ENCODE assay signal across 11 mouse cellular contexts in genomic region chr2:92768088-92768487, GRCm38 (mm10).
A peak's percentile ranks its signal among the peaks of the same experiment; 100 is the strongest.
DNase-seq lines count a peak whose midpoint lies in the region; ATAC-seq and TF ChIP-seq lines count a peak whose summit lies in the region.
"Had no signal": no experiment of that assay in that cellular context is flagged by ENCODE, and none has a peak within 500 bp of the region (broad histone marks: within the 10 kb centered on the region; RNA-seq: fewer than 3 reads in every experiment).

No protein-coding gene starts in this region.

- intact Hi-C loops in heart, adult 2 months (cut with DNase I): no loop called here
- intact Hi-C loops in heart, postnatal 25 days (cut with DNase I): no loop called here

- H3K27me3 ChIP-seq in heart, adult 2 months (ENCODE audit: control insufficient read depth, insufficient read depth, low read length): no peaks in the 10 kb centered on the region
- no peaks in the 10 kb centered on the region for H3K27me3 ChIP-seq in midbrain, postnatal 0 days (ENCODE audit: insufficient read depth, low read length)
- H3K27me3 ChIP-seq in midbrain, embryonic 15.5 days (replicated peaks): no peaks in the 10 kb centered on the region
- H3K27me3 ChIP-seq in hindbrain, embryonic 11.5 days (ENCODE audit: control insufficient read depth, insufficient read depth, low read length): no peaks in the 10 kb centered on the region
- H3K27me3 ChIP-seq: embryonic facial prominence, embryonic 13.5 days had no signal

- no peaks in the 10 kb centered on the region for H3K4me1 ChIP-seq in heart, adult 2 months (ENCODE audit: control insufficient read depth, insufficient read depth, low read length)
- H3K4me1 ChIP-seq in midbrain, postnatal 0 days (ENCODE audit: insufficient read depth, low read length): no peaks in the 10 kb centered on the region
- no peaks in the 10 kb centered on the region for H3K4me1 ChIP-seq in midbrain, embryonic 15.5 days
- H3K4me1 ChIP-seq in hindbrain, embryonic 11.5 days (replicated peaks; ENCODE audit: control insufficient read depth, insufficient read depth, low read length): no peaks in the 10 kb centered on the region
- H3K4me1 ChIP-seq: embryonic facial prominence, embryonic 13.5 days had no signal

- no peak for ATAC-seq in midbrain, postnatal 0 days (ENCODE audit: low FRiP score)
- no peak for ATAC-seq in midbrain, embryonic 15.5 days (replicated peaks)
- ATAC-seq in megakaryocyte, adult 5-6 weeks (ENCODE audit: poor library complexity, severe bottlenecking): no peak
- no peak for ATAC-seq in hindbrain, embryonic 11.5 days (ENCODE audit: low FRiP score)

- no peaks in the 10 kb centered on the region for H3K79me2 ChIP-seq in heart, adult 2 months (replicated peaks; ENCODE audit: control insufficient read depth, insufficient read depth, low read length)

- no peak for TF ChIP-seq POLR2A in heart, adult 2 months (IDR thresholded peaks at IDR 0.05; ENCODE audit: insufficient read depth, low read depth, low read length)

- TF ChIP-seq EP300 in heart, adult 2 months (IDR thresholded peaks at IDR 0.05; ENCODE audit: insufficient read depth, low read depth, low read length): no peak

- H3K9ac ChIP-seq in heart, adult 2 months (ENCODE audit: low read depth, low read length): no peak overlapping the region
- no peak overlapping the region for H3K9ac ChIP-seq in midbrain, postnatal 0 days (replicated peaks; ENCODE audit: low read length, poor library complexity, severe bottlenecking)
- H3K9ac ChIP-seq in midbrain, embryonic 15.5 days: no peak overlapping the region
- no peak overlapping the region for H3K9ac ChIP-seq in hindbrain, embryonic 11.5 days (ENCODE audit: low read depth, low read length)
- H3K9ac ChIP-seq: embryonic facial prominence, embryonic 13.5 days had no signal

- no peak overlapping the region for H3K4me3 ChIP-seq in heart, adult 2 months
- no peak overlapping the region for H3K4me3 ChIP-seq in midbrain, postnatal 0 days (ENCODE audit: low read depth, low read length)
- no peak overlapping the region for H3K4me3 ChIP-seq in midbrain, embryonic 15.5 days
- no peak overlapping the region for H3K4me3 ChIP-seq in hindbrain, embryonic 11.5 days (ENCODE audit: low read depth, low read length)
- H3K4me3 ChIP-seq: embryonic facial prominence, embryonic 13.5 days had no signal

- H3K36me3 ChIP-seq in heart, adult 2 months (ENCODE audit: control insufficient read depth, insufficient read depth, low read length): no peaks in the 10 kb centered on the region
- H3K36me3 ChIP-seq in midbrain, postnatal 0 days (ENCODE audit: insufficient read depth, low read length): no peaks in the 10 kb centered on the region
- H3K36me3 ChIP-seq in midbrain, embryonic 15.5 days (replicated peaks): no peaks in the 10 kb centered on the region
- no peaks in the 10 kb centered on the region for H3K36me3 ChIP-seq in hindbrain, embryonic 11.5 days (ENCODE audit: control insufficient read depth, insufficient read depth, low read length)
- H3K36me3 ChIP-seq: embryonic facial prominence, embryonic 13.5 days had no signal

- H3K9me3 ChIP-seq in midbrain, postnatal 0 days (ENCODE audit: low read length): no peaks in the 10 kb centered on the region; the same call in 1 of the 2 replicates
- no peaks in the 10 kb centered on the region for H3K9me3 ChIP-seq in midbrain, embryonic 15.5 days
- no peaks in the 10 kb centered on the region; the same call in 1 of the 2 replicates for H3K9me3 ChIP-seq in hindbrain, embryonic 11.5 days (ENCODE audit: control insufficient read depth, low read length)
- H3K9me3 ChIP-seq: embryonic facial prominence, embryonic 13.5 days had no signal

- no peak for TF ChIP-seq CTCF in heart, adult 2 months (IDR thresholded peaks at IDR 0.05)
- no peak for TF ChIP-seq CTCF in midbrain, postnatal 0 days (IDR thresholded peaks at IDR 0.05)

- WGBS in heart, adult 2 months: 22% methylated on average over 2 of the region's 2 CpGs
- WGBS in midbrain, postnatal 0 days: 56% methylated on average over 2 of the region's 2 CpGs
- 48% methylated on average over 2 of the region's 2 CpGs for WGBS in midbrain, embryonic 15.5 days
- 79% methylated on average over 2 of the region's 2 CpGs for WGBS in hindbrain, embryonic 11.5 days

- H3K27ac ChIP-seq in heart, adult 2 months: no peak overlapping the region
- no peak overlapping the region for H3K27ac ChIP-seq in midbrain, postnatal 0 days (ENCODE audit: low read depth, low read length)
- H3K27ac ChIP-seq in midbrain, embryonic 15.5 days: no peak overlapping the region
- H3K27ac ChIP-seq in hindbrain, embryonic 11.5 days (ENCODE audit: low read depth, low read length): no peak overlapping the region
- H3K27ac ChIP-seq: embryonic facial prominence, embryonic 13.5 days; kidney, postnatal 0 days had no signal

- H3K4me2 ChIP-seq in midbrain, postnatal 0 days (ENCODE audit: low read depth, low read length, poor library complexity, severe bottlenecking): no peak overlapping the region
- no peak overlapping the region for H3K4me2 ChIP-seq in midbrain, embryonic 15.5 days
- H3K4me2 ChIP-seq in hindbrain, embryonic 11.5 days (replicated peaks; ENCODE audit: low read depth, low read length): no peak overlapping the region
- H3K4me2 ChIP-seq: embryonic facial prominence, embryonic 13.5 days had no signal

- peak; percentile 34 to 45 for DNase-seq in heart, adult 2 months
- DNase-seq in heart, postnatal 25 days (ENCODE audit: low spot score): no peak
- peak; percentile 74 for DNase-seq in midbrain, postnatal 0 days (ENCODE audit: low spot score)
- peak; percentile 51 for DNase-seq in cerebellum, adult 8-10 months
- DNase-seq in heart, postnatal 4 days: peak; percentile 30
- DNase-seq in hindbrain, embryonic 11.5 days (ENCODE audit: low spot score): no peak
- DNase-seq: liver had no signal

Comparison
In these comparisons a context has a peak if more than half of its experiments do, and no peak if none do; other contexts are left out.
1. DNase-seq: peak in heart, adult 2 months (2 of 2), midbrain, postnatal 0 days (single experiment), cerebellum, adult 8-10 months (single experiment) and heart, postnatal 4 days (single experiment); none in heart, postnatal 25 days (single experiment) and hindbrain, embryonic 11.5 days (single experiment).